Mouse (Mus musculus): ENCODE results near the gene Zmynd10.
A peak's percentile ranks its signal among the peaks of the same experiment; 100 is the strongest.

The Zmynd10 gene

DNA sequence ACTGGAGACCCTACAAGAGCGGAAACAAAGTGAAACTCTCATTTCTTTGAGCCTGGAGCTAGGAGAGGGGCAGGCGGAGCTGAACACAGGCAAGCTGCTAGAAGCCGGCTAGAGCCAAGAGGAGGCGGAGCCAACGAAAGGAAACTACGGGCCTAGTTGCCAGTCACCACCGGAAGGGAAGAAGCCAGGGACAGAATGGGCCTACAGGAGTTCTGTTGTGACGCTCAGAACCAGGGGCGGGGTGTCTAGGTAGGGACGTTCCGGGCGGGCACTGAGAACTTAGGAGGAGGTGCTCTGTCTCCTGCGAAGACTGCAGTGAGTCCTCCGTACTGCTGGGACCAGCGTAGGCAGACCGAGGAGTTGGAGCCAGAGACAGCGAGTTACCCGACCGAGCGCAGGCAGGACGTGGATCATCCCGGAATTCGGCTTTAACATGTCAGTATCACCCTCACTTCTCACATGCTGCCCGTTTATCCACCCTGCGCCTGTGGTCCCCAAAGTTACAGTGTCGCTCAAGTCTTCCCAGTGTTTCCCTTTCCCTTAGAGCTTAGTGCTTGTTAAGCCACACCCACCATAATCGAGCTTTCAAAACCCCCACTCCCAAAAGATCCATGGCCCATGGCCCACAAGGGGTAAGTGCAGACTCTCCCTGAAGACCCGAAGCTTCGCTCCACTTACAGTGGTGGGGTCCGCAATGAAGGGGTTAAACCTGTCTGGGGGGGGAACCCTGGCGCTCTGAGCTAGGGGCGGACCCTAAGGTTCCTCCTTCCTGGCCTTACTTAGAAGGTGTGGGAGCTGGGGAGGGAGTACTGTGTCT lies 33.6 kb downstream of the Zmynd10 start, which contains the start of gene Hyal3:
Hyal3 (plus strand) TSS at position 318 of the 817 bp plus-strand sequence.
- peak; percentile 93 for DNase-seq (ENCODE audit: low read depth, low spot score)

GRCm38 (mm10) chr9:107581584-107581983 lies 34.5 kb downstream of the Zmynd10 start:
- no peak for DNase-seq (ENCODE audit: low read depth, low spot score)

GRCm38 (mm10) chr9:107582509-107583062 lies 35.5 kb downstream of the Zmynd10 start:
- no peak for DNase-seq (ENCODE audit: low read depth, low spot score)

DNA sequence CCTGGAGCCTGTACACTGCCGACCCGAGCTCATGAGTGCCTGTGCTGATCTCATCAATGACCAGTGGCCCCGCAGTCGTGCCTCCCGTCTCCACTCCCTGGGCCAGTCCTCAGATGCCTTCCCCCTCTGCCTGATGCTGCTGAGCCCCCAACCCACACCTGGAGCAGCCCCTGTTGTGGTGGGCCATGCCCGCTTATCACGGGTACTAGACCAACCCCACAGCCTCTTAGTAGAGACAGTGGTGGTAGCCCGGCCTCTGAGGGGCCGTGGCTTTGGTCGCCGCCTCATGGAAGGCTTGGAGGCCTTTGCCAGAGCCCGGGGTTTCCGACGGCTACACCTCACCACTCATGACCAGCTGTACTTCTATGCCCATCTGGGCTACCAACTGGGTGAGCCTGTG lies 36.1 kb downstream of the Zmynd10 start:
- no peak for DNase-seq (ENCODE audit: low read depth, low spot score)

- peak; percentile 48 for DNase-seq (ENCODE audit: low read depth, low spot score)
These were observed 39.4 kb downstream of the Zmynd10 start for GRCm38 (mm10) chr9:107586504-107586903.

- DNase-seq (ENCODE audit: low read depth, low spot score), result peak; percentile 99
These were observed 40.1 kb downstream of the Zmynd10 start, which contains the start of gene Ifrd2 for GRCm38 (mm10) chr9:107586974-107587832. Gene Ifrd2 (plus strand): TSS chr9:107587642.

GRCm38 (mm10) chr9:107587833-107588639 lies 40.9 kb downstream of the Zmynd10 start:
- no peak for DNase-seq (ENCODE audit: low read depth, low spot score)

DNA sequence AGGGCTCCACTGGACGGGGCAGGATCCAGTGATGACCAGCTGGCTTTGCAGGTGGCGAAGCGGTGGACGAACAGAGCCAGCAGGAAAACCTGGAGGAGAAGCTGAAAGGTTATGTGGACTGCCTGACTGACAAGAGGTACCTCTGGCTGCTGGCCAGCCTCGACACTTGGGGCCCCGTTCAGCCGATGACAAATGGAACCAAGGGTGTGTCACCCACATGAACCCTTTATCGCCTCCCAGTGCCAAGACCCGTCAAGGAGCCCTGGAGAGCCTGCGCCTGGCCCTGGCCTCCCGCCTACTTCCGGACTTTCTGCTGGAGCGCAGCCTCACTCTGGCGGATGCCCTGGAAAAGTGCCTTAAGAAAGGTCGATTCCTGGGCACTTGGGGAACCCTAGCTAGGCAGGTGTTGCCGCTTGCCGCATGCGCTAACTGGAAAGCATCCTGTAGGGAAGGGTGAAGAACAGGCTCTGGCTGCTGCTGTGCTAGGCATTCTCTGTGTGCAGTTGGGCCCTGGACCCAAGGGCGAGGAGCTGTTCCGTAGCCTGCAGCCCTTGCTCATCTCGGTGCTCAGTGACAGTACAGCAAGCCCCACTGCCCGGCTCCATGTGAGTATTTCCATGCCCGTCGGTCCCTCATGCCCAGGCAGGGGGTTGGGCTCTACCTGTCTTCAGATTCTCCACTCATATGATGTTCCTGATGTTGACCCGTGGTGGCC lies 43.1 kb downstream of the Zmynd10 start:
- peak; percentile 71 for DNase-seq (ENCODE audit: low read depth, low spot score)

DNA sequence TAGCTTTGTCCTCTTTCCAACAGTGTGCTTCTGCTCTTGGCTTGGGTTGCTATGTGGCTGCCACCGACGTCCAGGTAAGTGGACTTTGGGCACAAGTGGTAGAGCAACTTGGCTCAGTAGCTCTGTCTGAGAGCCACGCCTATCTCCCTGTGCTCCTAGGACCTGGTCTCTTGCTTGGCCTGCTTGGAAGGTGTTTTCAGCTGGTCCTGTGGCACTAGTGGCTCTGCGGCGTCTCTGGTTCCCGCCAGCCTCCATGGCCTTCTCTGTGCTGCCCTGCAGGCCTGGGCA lies 43.6 kb downstream of the Zmynd10 start:
- no peak for DNase-seq (ENCODE audit: low read depth, low spot score)

DNA sequence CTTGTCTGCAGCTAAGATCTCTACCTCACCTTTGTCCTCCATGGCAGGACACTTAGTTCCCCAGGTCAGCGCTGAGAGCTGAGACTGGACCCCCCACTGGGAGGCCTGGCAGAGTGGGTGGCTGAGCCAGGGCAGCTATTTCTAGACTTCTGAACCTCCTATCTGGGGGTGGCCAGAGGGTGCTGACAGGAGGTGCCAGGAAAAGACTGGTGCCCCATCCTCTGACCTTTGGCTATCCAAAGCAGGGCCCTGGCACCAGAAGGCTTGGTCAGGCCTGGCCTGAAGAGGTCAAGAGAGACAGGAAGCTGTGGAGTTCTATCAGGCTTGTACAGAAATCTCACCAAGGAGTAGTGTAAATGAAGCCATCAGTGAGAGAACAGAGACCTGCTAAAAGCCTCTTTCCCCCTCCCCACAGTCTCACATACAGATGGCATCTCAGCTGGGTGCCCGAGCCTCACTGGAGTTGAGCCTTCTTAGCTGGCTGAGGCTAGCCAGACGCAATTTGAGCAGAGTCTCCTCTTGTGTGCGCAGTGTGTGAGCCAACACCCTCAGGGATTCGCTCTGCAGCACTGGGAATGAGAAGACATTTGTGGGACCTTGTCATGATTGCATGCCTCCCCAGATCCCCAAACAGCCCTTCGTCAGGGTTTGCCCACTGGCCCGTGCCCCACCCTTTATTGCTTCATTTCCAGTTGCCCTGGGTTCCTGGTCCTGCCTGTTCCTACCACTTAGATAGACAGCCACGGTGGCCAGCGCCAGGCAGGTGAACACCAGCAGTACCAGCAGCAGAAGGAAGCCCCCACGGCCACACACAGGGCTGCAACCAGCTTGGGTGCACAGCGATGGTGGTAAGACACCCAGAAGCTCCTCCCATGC lies 46.2 kb downstream of the Zmynd10 start:
- no peak for DNase-seq (ENCODE audit: low read depth, low spot score)

DNA sequence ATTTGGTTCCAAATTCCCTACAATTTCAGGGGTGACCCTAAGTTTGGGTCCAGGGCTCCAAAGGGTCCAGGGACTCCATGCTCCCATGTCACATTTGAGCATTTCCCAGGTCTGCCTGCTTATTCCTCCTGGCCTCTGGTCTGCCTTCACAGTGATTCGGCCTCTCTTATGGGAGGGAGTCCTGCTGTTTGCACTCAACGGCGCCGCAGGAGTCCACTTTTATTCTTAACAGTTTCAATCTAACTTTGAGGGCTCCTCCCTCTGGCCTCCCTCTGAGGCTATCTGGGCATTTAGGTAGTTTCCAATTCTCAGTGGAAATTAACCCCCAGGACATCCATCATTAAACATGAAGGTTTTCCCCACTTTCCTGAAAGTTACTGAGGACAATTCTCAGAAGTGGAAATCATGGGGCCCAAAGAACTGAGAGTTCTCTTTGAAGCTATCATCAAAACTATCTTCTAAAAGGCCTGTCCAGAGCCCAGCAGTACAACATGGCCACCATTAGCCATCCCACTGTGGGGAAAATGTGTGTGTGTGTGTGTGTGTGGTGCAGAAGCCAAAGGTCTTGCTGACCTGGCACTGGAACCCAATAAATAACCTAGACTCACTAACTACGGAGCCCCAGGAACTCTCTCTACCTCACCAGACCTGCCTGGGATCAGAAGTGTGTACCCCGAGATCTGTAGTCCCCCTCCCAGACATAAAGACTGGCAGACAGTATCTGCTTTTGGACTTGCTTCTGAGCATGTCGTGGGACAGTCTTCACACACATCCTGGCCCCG lies 47.4 kb downstream of the Zmynd10 start:
- DNase-seq (ENCODE audit: low read depth, low spot score), result peak; percentile 93

DNA sequence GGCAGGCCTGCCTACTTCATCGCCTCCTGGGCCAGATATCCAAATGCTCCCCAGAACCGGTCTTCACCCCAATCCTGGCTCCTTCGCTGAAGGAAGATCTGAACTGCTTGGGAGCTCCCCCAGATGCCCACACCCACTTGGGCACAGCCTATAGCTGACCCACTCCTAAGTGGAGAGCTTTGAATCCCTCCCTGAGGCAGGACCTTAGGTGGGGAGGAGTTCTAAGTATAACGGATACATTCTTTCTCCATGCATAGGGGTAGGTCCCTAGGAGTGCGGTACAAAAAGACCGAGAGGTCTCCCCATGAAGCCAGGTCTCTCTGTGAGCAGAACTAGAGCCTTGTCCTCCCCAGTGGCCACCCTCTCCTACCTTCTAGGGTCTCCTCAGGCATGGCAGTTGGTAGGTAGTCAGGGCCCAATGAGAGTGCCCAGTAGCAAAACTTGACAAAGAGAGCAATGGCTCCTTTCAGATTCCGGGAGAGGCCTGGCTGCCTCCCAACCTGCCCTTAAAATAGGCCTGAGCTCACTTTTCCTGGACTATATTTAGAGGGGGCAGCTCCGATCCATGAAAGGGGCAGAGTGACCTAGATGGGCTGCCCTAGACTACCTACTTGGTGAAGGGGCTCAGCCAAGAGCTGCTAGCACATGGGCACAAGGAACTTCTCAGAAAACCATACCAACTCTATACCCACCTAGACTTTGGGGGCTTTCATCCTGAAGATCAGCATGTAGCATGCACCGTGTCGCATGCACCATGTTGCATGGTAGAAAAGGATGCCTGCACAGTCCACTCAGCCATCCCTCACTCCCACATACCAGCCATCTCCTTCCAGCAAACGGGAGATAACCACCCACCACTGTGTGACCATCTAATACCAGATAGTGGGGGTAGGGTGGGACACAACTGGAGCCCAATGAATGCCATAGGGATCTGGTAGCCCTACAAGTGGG lies 49.8 kb downstream of the Zmynd10 start:
- DNase-seq (ENCODE audit: low read depth, low spot score), result no peak

DNA sequence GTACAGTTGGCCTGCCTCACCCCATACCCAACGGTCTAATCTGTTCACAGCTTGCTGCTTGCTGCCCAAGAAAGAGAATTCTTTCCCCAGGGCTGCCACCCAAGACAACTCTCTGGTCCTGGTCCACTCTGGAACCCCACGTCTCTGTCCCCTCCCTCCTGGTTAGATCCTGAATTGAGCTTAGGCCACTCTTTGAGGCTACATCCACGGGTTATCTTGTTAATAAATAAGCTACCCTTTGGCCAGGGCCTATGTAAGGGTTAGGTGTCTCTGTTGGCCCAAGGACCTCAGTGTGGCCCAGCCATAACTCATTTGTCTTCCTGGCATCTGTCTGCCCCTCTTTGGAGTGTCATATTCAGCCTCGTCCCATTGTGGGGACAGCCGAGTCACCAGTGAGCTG lies 51.3 kb downstream of the Zmynd10 start:
- DNase-seq (ENCODE audit: low read depth, low spot score), result no peak

DNA sequence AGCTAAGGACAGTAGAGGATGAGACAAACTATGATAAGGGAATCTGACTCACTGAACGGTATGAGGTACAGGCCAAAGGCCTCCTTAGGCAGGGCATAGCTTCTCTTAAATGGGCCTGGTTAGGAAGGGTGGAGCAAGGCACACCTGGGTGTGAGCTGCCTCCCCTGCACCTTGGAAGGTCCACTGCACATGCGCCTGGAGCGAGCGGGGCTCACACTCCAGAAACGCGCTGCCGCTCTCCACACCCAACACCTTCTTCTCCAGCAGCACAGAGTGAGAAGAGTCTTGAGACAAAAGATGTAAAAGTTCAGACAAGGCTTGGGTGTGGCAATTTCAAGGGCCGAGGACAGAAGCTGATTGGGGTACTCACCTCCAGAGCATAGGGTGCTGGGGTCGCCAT lies 52.3 kb downstream of the Zmynd10 start:
- DNase-seq (ENCODE audit: low read depth, low spot score), result peak; percentile 43

GRCm38 (mm10) chr9:107599842-107600241 lies 52.7 kb downstream of the Zmynd10 start:
- DNase-seq (ENCODE audit: low read depth, low spot score), result peak; percentile 90

- peak; percentile 75 for DNase-seq (ENCODE audit: low read depth, low spot score)
These were observed 53.6 kb downstream of the Zmynd10 start for GRCm38 (mm10) chr9:107600745-107601144.
